Mouse (Mus musculus) heart, postnatal 0 days (tissue): Measurements from ENCODE around the gene Grm4.

Experiments
- CTCF ChIP-seq: IDR thresholded peaks from 2 replicates; pipeline ENCODE4 v1.5.1; 2016; ENCODE audit warnings: antibody characterized with exemption, control low read depth, low read depth
- EP300 ChIP-seq: IDR thresholded peaks from 2 replicates; pipeline ENCODE4 v1.6.1; 2016; ENCODE audit warnings: antibody characterized with exemption, low read depth

- TF ChIP-seq CTCF (no peak), EP300 (no peak)
Observed at GRCm38 (mm10) chr17:27497798-27498197, 23.4 kb downstream of the Grm4 start.
